Mouse (Mus musculus) cerebellum, postnatal 14 days (tissue): ENCODE results near the gene Frmpd2.

ENCODE experiments used
- DNase-seq, 2 experiments: peaks; one replicate each; pipeline ENCODE4 v3.0.0; 2021; ENCODE audit warnings: mixed read lengths in 2 of 2

Frmpd2 gene

GRCm38 (mm10) chr14:33513877-33514276 is 42.4 kb downstream of the Frmpd2 start:
- DNase-seq = no peak

GRCm38 (mm10) chr14:33514756-33515285 is 43.3 kb downstream of the Frmpd2 start:
- DNase-seq = peak; percentile 41 to 45

GRCm38 (mm10) chr14:33521538-33521937 is 50.0 kb downstream of the Frmpd2 start:
- peak; percentile 75 to 83 for DNase-seq

GRCm38 (mm10) chr14:33525272-33525983 is 53.9 kb downstream of the Frmpd2 start:
- peak in 1 of 2 experiments; percentile 38 for DNase-seq

GRCm38 (mm10) chr14:33526621-33527020 is 55.1 kb downstream of the Frmpd2 start:
- no peak for DNase-seq

GRCm38 (mm10) chr14:33527938-33528337 is 56.4 kb downstream of the Frmpd2 start:
- DNase-seq = no peak

- no peak for DNase-seq
Observed at GRCm38 (mm10) chr14:33531331-33531912, 59.9 kb downstream of the Frmpd2 start.

GRCm38 (mm10) chr14:33532792-33533191 is 61.3 kb downstream of the Frmpd2 start:
- no peak for DNase-seq

GRCm38 (mm10) chr14:33533516-33533915 is 62.0 kb downstream of the Frmpd2 start:
- peak; percentile 34 to 42 for DNase-seq

GRCm38 (mm10) chr14:33535317-33535716 is 63.8 kb downstream of the Frmpd2 start:
- no peak for DNase-seq

GRCm38 (mm10) chr14:33539559-33540167 is 68.2 kb downstream of the Frmpd2 start:
- no peak for DNase-seq

- peak in 1 of 2 experiments; percentile 41 for DNase-seq
Observed at GRCm38 (mm10) chr14:33545565-33546143, 74.2 kb downstream of the Frmpd2 start.

- DNase-seq = no peak
Observed at GRCm38 (mm10) chr14:33548650-33549049, 77.2 kb downstream of the Frmpd2 start.

- peak; percentile 73 to 80 for DNase-seq
Observed at GRCm38 (mm10) chr14:33549856-33550255, 78.4 kb downstream of the Frmpd2 start.

GRCm38 (mm10) chr14:33570737-33571136 is 99.2 kb downstream of the Frmpd2 start:
- no peak for DNase-seq

- no peak for DNase-seq
Observed at GRCm38 (mm10) chr14:33573643-33574042, 102.1 kb downstream of the Frmpd2 start.

- DNase-seq = peak in 1 of 2 experiments; percentile 28
Observed at GRCm38 (mm10) chr14:33579771-33580484, 108.4 kb downstream of the Frmpd2 start.

- peak; percentile 9 to 25 for DNase-seq
Observed at GRCm38 (mm10) chr14:33588951-33589350, 117.5 kb downstream of the Frmpd2 start, which contains the start of gene Ptpn20. Gene Ptpn20 (plus strand): TSS chr14:33589207.

GRCm38 (mm10) chr14:33598376-33599130 is 127.1 kb downstream of the Frmpd2 start:
- DNase-seq = peak; percentile 11 to 17

- DNase-seq = no peak
Observed at GRCm38 (mm10) chr14:33607431-33607830, 135.9 kb downstream of the Frmpd2 start.
